ENCODE assay signal across 8 mouse cellular contexts in genomic region chr8:71741687-71742114, GRCm38 (mm10). TPM values are rescaled to one million over a fixed set of nuclear protein-coding genes. Genes with fewer than 3 reads are reported as not detected.
DNase-seq lines count a peak whose midpoint lies in the region; ATAC-seq lines count a peak whose summit lies in the region.

No protein-coding gene starts in this region.

- peak; percentile 21 for DNase-seq in urinary bladder, postnatal 14 days (ENCODE audit: low spot score)
- no peak for DNase-seq in urinary bladder, postnatal 4 days (ENCODE audit: low spot score in 2 of 2)
- no peak for DNase-seq in frontal cortex, postnatal 36 days (ENCODE audit: low spot score in 2 of 2)
- no peak for DNase-seq in gastrocnemius, postnatal 10 days
- no peak for DNase-seq in adrenal gland, adult 8-10 months

- no peaks in the 10 kb centered on the region for H3K36me3 ChIP-seq in hindbrain, embryonic 13.5 days
- no peaks in the 10 kb centered on the region for H3K36me3 ChIP-seq in liver, embryonic 15.5 days (replicated peaks)
- no peaks in the 10 kb centered on the region for H3K36me3 ChIP-seq in neural tube, embryonic 15.5 days

- no peaks in the 10 kb centered on the region for H3K9me3 ChIP-seq in hindbrain, embryonic 13.5 days
- H3K9me3 ChIP-seq in liver, embryonic 15.5 days (replicated peaks), result no peaks in the 10 kb centered on the region
- H3K9me3 ChIP-seq in neural tube, embryonic 15.5 days (replicated peaks), result no peaks in the 10 kb centered on the region

- peak overlapping the region; percentile 51 for H3K4me2 ChIP-seq in hindbrain, embryonic 13.5 days
- peak overlapping the region; percentile 40 for H3K4me2 ChIP-seq in liver, embryonic 15.5 days
- peak overlapping the region; percentile 60 for H3K4me2 ChIP-seq in neural tube, embryonic 15.5 days

- H3K27ac ChIP-seq in hindbrain, embryonic 13.5 days, result no peak overlapping the region
- no peak overlapping the region for H3K27ac ChIP-seq in liver, embryonic 15.5 days (replicated peaks)
- H3K27ac ChIP-seq in neural tube, embryonic 15.5 days (replicated peaks), result no peak overlapping the region

- H3K4me3 ChIP-seq in hindbrain, embryonic 13.5 days, result peak overlapping the region; percentile 28
- H3K4me3 ChIP-seq in liver, embryonic 15.5 days (replicated peaks), result no peak overlapping the region
- H3K4me3 ChIP-seq in neural tube, embryonic 15.5 days (replicated peaks), result peak overlapping the region; percentile 29

- H3K9ac ChIP-seq in hindbrain, embryonic 13.5 days, result no peak overlapping the region
- no peak overlapping the region for H3K9ac ChIP-seq in liver, embryonic 15.5 days
- H3K9ac ChIP-seq in neural tube, embryonic 15.5 days (replicated peaks), result no peak overlapping the region

- H3K4me1 ChIP-seq in hindbrain, embryonic 13.5 days (replicated peaks), result peaks cover 8% of the 10 kb centered on the region
- H3K4me1 ChIP-seq in liver, embryonic 15.5 days (replicated peaks), result peaks cover 8% of the 10 kb centered on the region; the same call in 1 of the 2 replicates
- H3K4me1 ChIP-seq in neural tube, embryonic 15.5 days, result peaks cover 8% of the 10 kb centered on the region

- 0 out of 2 replicates have a peak, but pooled peaks cover 11% of the 10 kb centered on the region for H3K27me3 ChIP-seq in hindbrain, embryonic 13.5 days
- H3K27me3 ChIP-seq in liver, embryonic 15.5 days, result peaks cover 5% of the 10 kb centered on the region; the same call in 1 of the 2 replicates
- H3K27me3 ChIP-seq in neural tube, embryonic 15.5 days (replicated peaks), result 0 out of 2 replicates have a peak, but pooled peaks cover 3% of the 10 kb centered on the region

- ATAC-seq in hindbrain, embryonic 13.5 days (ENCODE audit: low FRiP score), result peak; percentile 54; the same call in 1 of the 2 replicates
- ATAC-seq in liver, embryonic 15.5 days (ENCODE audit: insufficient read depth), result no peak
- ATAC-seq in neural tube, embryonic 15.5 days (ENCODE audit: low FRiP score), result peak; percentile 60

- WGBS in hindbrain, embryonic 13.5 days, result 6% methylated on average over 19 of the region's 19 CpGs
- WGBS in liver, embryonic 15.5 days (ENCODE audit: insufficient replicate concordance), result 7% methylated on average over 19 of the region's 19 CpGs
- 6% methylated on average over 19 of the region's 19 CpGs for WGBS in neural tube, embryonic 15.5 days

RNA-seq across cellular contexts. Expression of gene Fcho1, which starts 16.2 kb away (rescaled TPM):
- 62.2 and 68.2 TPM in 2 replicates for polyA plus RNA-seq in hindbrain, embryonic 13.5 days (2015; fragmentation: Nextera tagmentation; extraction: Ambion mirVana)
- 23.0 and 25.0 TPM in 2 replicates for polyA plus RNA-seq in liver, embryonic 15.5 days (2015; fragmentation: Nextera tagmentation; extraction: Ambion mirVana)
- polyA plus RNA-seq in neural tube, embryonic 15.5 days (2015; fragmentation: Nextera tagmentation; extraction: Ambion mirVana), result 81.2 and 85.0 TPM in 2 replicates
- total RNA-seq in gastrocnemius, postnatal 10 days (2021), result 1 to 10 TPM in 1 of 2 experiments, under 1 TPM in 1; 0.26 to 1.2 TPM
- total RNA-seq in adrenal gland, adult 8-10 months (2022), result 1 to 10 TPM; 2.1 to 6.2 (median 3.7) TPM

RNA-seq across cellular contexts. Expression of gene B3gnt3, which starts 40.1 kb away (rescaled TPM):
- polyA plus RNA-seq in hindbrain, embryonic 13.5 days (2015; fragmentation: Nextera tagmentation; extraction: Ambion mirVana), result 0.32 and 0.34 TPM in 2 replicates
- polyA plus RNA-seq in liver, embryonic 15.5 days (2015; fragmentation: Nextera tagmentation; extraction: Ambion mirVana), result 4.1 and 5.2 TPM in 2 replicates
- 0.56 and 1.3 TPM in 2 replicates for polyA plus RNA-seq in neural tube, embryonic 15.5 days (2015; fragmentation: Nextera tagmentation; extraction: Ambion mirVana)
- 1 to 10 TPM; 4.7 to 5.2 TPM for total RNA-seq in gastrocnemius, postnatal 10 days (2021)
- total RNA-seq in adrenal gland, adult 8-10 months (2022), result 1 to 10 TPM; 3.0 to 5.1 (median 4.4) TPM

RNA-seq across cellular contexts. Expression of gene Insl3, which starts 52.7 kb away (rescaled TPM):
- polyA plus RNA-seq in hindbrain, embryonic 13.5 days (2015; fragmentation: Nextera tagmentation; extraction: Ambion mirVana), result 0.31 and 0.79 TPM in 2 replicates
- polyA plus RNA-seq in liver, embryonic 15.5 days (2015; fragmentation: Nextera tagmentation; extraction: Ambion mirVana), result 2.2 and 3.0 TPM in 2 replicates
- 1.4 and 2.8 TPM in 2 replicates for polyA plus RNA-seq in neural tube, embryonic 15.5 days (2015; fragmentation: Nextera tagmentation; extraction: Ambion mirVana)
- total RNA-seq in gastrocnemius, postnatal 10 days (2021), result 1 to 10 TPM; 3.1 to 3.7 TPM
- 10 to 100 TPM in 1 of 4 experiments, 1 to 10 TPM in 3; 3.9 to 12.3 (median 7.1) TPM for total RNA-seq in adrenal gland, adult 8-10 months (2022)
